Mouse (Mus musculus): ENCODE measurements around the gene Anapc2. TPM values are rescaled to one million over a fixed set of nuclear protein-coding genes. Genes with fewer than 3 reads are reported as not detected.

The Anapc2 gene
- total and polyA plus RNA-seq, 2 experiments from 2014 or later = 41.0 to 48.6 TPM

- 4% methylated on average over 23 of the region's 31 CpGs for WGBS
- H3K27me3 ChIP-seq (ENCODE audit: control insufficient read depth, insufficient read depth, low read length) = peaks cover 46% of the 10 kb centered on the region
- no peaks in the 10 kb centered on the region for H3K36me3 ChIP-seq (replicated peaks; ENCODE audit: control insufficient read depth, insufficient read depth, low read length)
These were observed 46.1 kb downstream of the Anapc2 start for GRCm38 (mm10) chr2:25318119-25318966.

GRCm38 (mm10) chr2:25318971-25319773 lies 46.9 kb downstream of the Anapc2 start, which contains the start of gene Grin1:
Grin1 (minus strand) TSS chr2:25319187.
- Histone ChIP-seq H3K4me3 (ENCODE audit: low read depth, low read length) (peak within 1 kb of the TSS; percentile 25), H3K9ac (replicated peaks; ENCODE audit: low read depth, low read length) (no peak within 1 kb of the TSS), H3K27ac (ENCODE audit: low read depth) (no peak within 1 kb of the TSS), H3K27me3 (ENCODE audit: control insufficient read depth, insufficient read depth, low read length) (peaks cover 41% of the 10 kb centered on the region), H3K36me3 (replicated peaks; ENCODE audit: control insufficient read depth, insufficient read depth, low read length) (no peaks in the 10 kb centered on the region), H3K9me3 (replicated peaks; ENCODE audit: control insufficient read depth, low read length) (no peaks in the 10 kb centered on the region), H3K4me2 (ENCODE audit: low read depth, low read length) (peak within 1 kb of the TSS; percentile 46), H3K4me1 (ENCODE audit: control insufficient read depth, insufficient read depth) (no peaks in the 10 kb centered on the region)
- no peak for TF ChIP-seq CTCF (IDR thresholded peaks at IDR 0.05; ENCODE audit: low read depth)
- no peak for TF ChIP-seq EP300 (IDR thresholded peaks at IDR 0.05; ENCODE audit: low read depth)
- peak; percentile 49 for ATAC-seq (ENCODE audit: insufficient read depth, low read depth)
- 9% methylated on average over 58 of the region's 58 CpGs for WGBS
- DNase-seq (ENCODE audit: low spot score) = peak; percentile 18

More at GRCm38 (mm10) chr2:25318119-25318966, 46.1 kb downstream of the Anapc2 start:
- TF ChIP-seq EP300 (IDR thresholded peaks at IDR 0.05; ENCODE audit: low read depth) (no peak), CTCF (IDR thresholded peaks at IDR 0.05; ENCODE audit: low read depth) (no peak)
- peak overlapping the region; percentile 46 for H3K4me2 ChIP-seq (ENCODE audit: low read depth, low read length)
- no peaks in the 10 kb centered on the region for H3K4me1 ChIP-seq (ENCODE audit: control insufficient read depth, insufficient read depth)
- ATAC-seq (ENCODE audit: insufficient read depth, low read depth) (no peak), DNase-seq (ENCODE audit: low spot score) (no peak)
- H3K4me3 ChIP-seq (ENCODE audit: low read depth, low read length) = peak overlapping the region; percentile 25
- H3K9me3 ChIP-seq (replicated peaks; ENCODE audit: control insufficient read depth, low read length) = no peaks in the 10 kb centered on the region
- no peak overlapping the region for H3K9ac ChIP-seq (replicated peaks; ENCODE audit: low read depth, low read length)
- no peak overlapping the region for H3K27ac ChIP-seq (ENCODE audit: low read depth)

DNA sequence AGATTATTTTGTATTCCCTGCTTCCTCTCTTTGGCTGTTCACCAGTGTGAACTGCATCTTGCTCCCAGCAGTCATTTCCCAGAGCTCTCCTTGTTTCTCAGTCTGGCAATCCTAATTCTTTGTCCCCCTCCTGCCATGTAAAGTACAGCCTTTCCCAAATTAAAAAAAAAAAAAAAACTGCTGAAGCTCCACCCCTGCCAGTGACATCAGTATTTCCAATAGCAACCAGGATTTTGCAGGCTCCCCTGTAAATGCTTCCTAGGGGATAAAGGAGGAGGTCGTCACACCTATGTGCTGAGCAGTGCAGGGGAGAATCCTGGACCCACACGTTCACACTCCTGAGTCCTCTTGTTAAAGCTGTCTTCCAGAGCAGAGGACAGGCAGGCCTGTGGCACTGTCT lies 47.8 kb downstream of the Anapc2 start:
- Histone ChIP-seq H3K27ac (ENCODE audit: low read depth) (no peak overlapping the region), H3K4me3 (ENCODE audit: low read depth, low read length) (no peak overlapping the region), H3K36me3 (replicated peaks; ENCODE audit: control insufficient read depth, insufficient read depth, low read length) (no peaks in the 10 kb centered on the region), H3K27me3 (ENCODE audit: control insufficient read depth, insufficient read depth, low read length) (peaks cover 41% of the 10 kb centered on the region), H3K4me1 (ENCODE audit: control insufficient read depth, insufficient read depth) (no peaks in the 10 kb centered on the region), H3K9me3 (replicated peaks; ENCODE audit: control insufficient read depth, low read length) (no peaks in the 10 kb centered on the region), H3K4me2 (ENCODE audit: low read depth, low read length) (no peak overlapping the region), H3K9ac (replicated peaks; ENCODE audit: low read depth, low read length) (no peak overlapping the region)
- no peak for ATAC-seq (ENCODE audit: insufficient read depth, low read depth)
- DNase-seq (ENCODE audit: low spot score) = no peak
- TF ChIP-seq CTCF (IDR thresholded peaks at IDR 0.05; ENCODE audit: low read depth) = no peak
- TF ChIP-seq EP300 (IDR thresholded peaks at IDR 0.05; ENCODE audit: low read depth) = no peak
- 33% methylated on average over 2 of the region's 2 CpGs for WGBS

GRCm38 (mm10) chr2:25326036-25326435 lies 53.8 kb downstream of the Anapc2 start:
- no peak for TF ChIP-seq CTCF (IDR thresholded peaks at IDR 0.05; ENCODE audit: low read depth)
- TF ChIP-seq EP300 (IDR thresholded peaks at IDR 0.05; ENCODE audit: low read depth) = no peak
- ATAC-seq (ENCODE audit: insufficient read depth, low read depth) = no peak
- 69% methylated on average over 2 of the region's 2 CpGs for WGBS

GRCm38 (mm10) chr2:25328440-25328839 lies 56.2 kb downstream of the Anapc2 start:
- TF ChIP-seq EP300 (IDR thresholded peaks at IDR 0.05; ENCODE audit: low read depth) (no peak), CTCF (IDR thresholded peaks at IDR 0.05; ENCODE audit: low read depth) (peak; percentile 56)
- no peaks in the 10 kb centered on the region for H3K36me3 ChIP-seq (replicated peaks; ENCODE audit: control insufficient read depth, insufficient read depth, low read length)
- DNase-seq (ENCODE audit: low spot score) (no peak), ATAC-seq (ENCODE audit: insufficient read depth, low read depth) (no peak)
- no peaks in the 10 kb centered on the region for H3K27me3 ChIP-seq (ENCODE audit: control insufficient read depth, insufficient read depth, low read length)
- no peak overlapping the region for H3K4me3 ChIP-seq (ENCODE audit: low read depth, low read length)
- no peak overlapping the region for H3K27ac ChIP-seq (ENCODE audit: low read depth)
- WGBS = 36% methylated on average over 7 of the region's 7 CpGs
- H3K9me3 ChIP-seq (replicated peaks; ENCODE audit: control insufficient read depth, low read length) = no peaks in the 10 kb centered on the region
- no peak overlapping the region for H3K4me2 ChIP-seq (ENCODE audit: low read depth, low read length)
- peaks cover 12% of the 10 kb centered on the region for H3K4me1 ChIP-seq (ENCODE audit: control insufficient read depth, insufficient read depth)
- H3K9ac ChIP-seq (replicated peaks; ENCODE audit: low read depth, low read length) = no peak overlapping the region

More at GRCm38 (mm10) chr2:25326036-25326435, 53.8 kb downstream of the Anapc2 start:
- Histone ChIP-seq H3K27ac (ENCODE audit: low read depth) (no peak overlapping the region), H3K9ac (replicated peaks; ENCODE audit: low read depth, low read length) (no peak overlapping the region), H3K9me3 (replicated peaks; ENCODE audit: control insufficient read depth, low read length) (no peaks in the 10 kb centered on the region), H3K4me3 (ENCODE audit: low read depth, low read length) (no peak overlapping the region), H3K27me3 (ENCODE audit: control insufficient read depth, insufficient read depth, low read length) (0 out of 2 replicates have a peak, but pooled peaks cover 2% of the 10 kb centered on the region), H3K4me1 (ENCODE audit: control insufficient read depth, insufficient read depth) (no peaks in the 10 kb centered on the region), H3K4me2 (ENCODE audit: low read depth, low read length) (no peak overlapping the region), H3K36me3 (replicated peaks; ENCODE audit: control insufficient read depth, insufficient read depth, low read length) (no peaks in the 10 kb centered on the region)
- no peak for DNase-seq (ENCODE audit: low spot score)
